In genomic region chr15:81896407-81896806, GRCm38 (mm10) we compare ENCODE assay signal across 28 mouse cellular contexts. TPM values are rescaled to one million over a fixed set of nuclear protein-coding genes. Genes with fewer than 3 reads are reported as not detected.
DNase-seq lines count a peak whose midpoint lies in the region; ATAC-seq and TF ChIP-seq lines count a peak whose summit lies in the region.
"Had no signal": no experiment of that assay in that cellular context is flagged by ENCODE, and none has a peak within 500 bp of the region (broad histone marks: within the 10 kb centered on the region; RNA-seq: fewer than 3 reads in every experiment).

No protein-coding gene starts in this region.

- WGBS in kidney, embryonic 15.5 days = 90% methylated on average over 2 of the region's 2 CpGs
- WGBS in kidney, adult 2 months = 74% methylated on average over 2 of the region's 2 CpGs
- WGBS in liver, postnatal 0 days (ENCODE audit: insufficient replicate concordance) = 90% methylated on average over 2 of the region's 2 CpGs
- WGBS in liver, embryonic 11.5 days = 91% methylated on average over 2 of the region's 2 CpGs

- no peak for TF ChIP-seq CTCF in gastrocnemius, adult 2 months (IDR thresholded peaks at IDR 0.05)
- no peak for TF ChIP-seq CTCF in kidney, adult 2 months (conservative IDR thresholded peaks at IDR 0.05; ENCODE audit: insufficient read depth, insufficient read length, low read depth, low read length)
- no peak for TF ChIP-seq CTCF in liver, postnatal 0 days (IDR thresholded peaks at IDR 0.05; ENCODE audit: low read depth)

- H3K27me3 ChIP-seq in kidney, embryonic 15.5 days = no peaks in the 10 kb centered on the region
- no peaks in the 10 kb centered on the region for H3K27me3 ChIP-seq in kidney, adult 2 months (replicated peaks; ENCODE audit: control insufficient read depth, insufficient read depth, low read length)
- no peaks in the 10 kb centered on the region for H3K27me3 ChIP-seq in liver, postnatal 0 days (ENCODE audit: insufficient read depth, low read length)
- H3K27me3 ChIP-seq in liver, embryonic 11.5 days (replicated peaks; ENCODE audit: control insufficient read depth, insufficient read depth, low read length) = no peaks in the 10 kb centered on the region
- H3K27me3 ChIP-seq: CH12.LX; forebrain, embryonic 13.5 days; heart, embryonic 12.5 days; liver, embryonic 13.5 days; lung, embryonic 15.5 days; midbrain, embryonic 15.5 days; neural tube, embryonic 13.5 days; Patski had no signal

- peaks cover 94% of the 10 kb centered on the region for H3K36me3 ChIP-seq in kidney, embryonic 15.5 days
- peaks cover 10% of the 10 kb centered on the region for H3K36me3 ChIP-seq in kidney, adult 2 months (ENCODE audit: control insufficient read depth, insufficient read depth, low read length)
- peaks cover 45% of the 10 kb centered on the region for H3K36me3 ChIP-seq in liver, postnatal 0 days (replicated peaks; ENCODE audit: insufficient read depth, low read length)
- peaks cover 44% of the 10 kb centered on the region for H3K36me3 ChIP-seq in liver, embryonic 11.5 days (ENCODE audit: control insufficient read depth, insufficient read depth, low read length)

- no peak for DNase-seq in gastrocnemius, adult 2 months
- no peak for DNase-seq in gastrocnemius, postnatal 4 days (ENCODE audit: low spot score in 2 of 2)
- DNase-seq in kidney, adult 2 months = no peak
- DNase-seq in liver, postnatal 0 days = no peak
- no peak for DNase-seq in liver, embryonic 11.5 days (ENCODE audit: low spot score)
- DNase-seq in lung, adult 18-20 months = no peak
- DNase-seq: adrenal gland, postnatal 36 days; B cell, adult 2 months; cerebellum, adult 11-12 months; gastrocnemius, postnatal 25 days; kidney, adult 8-10 months; kidney, postnatal 36 days; liver, embryonic 13.5 days; lung, postnatal 36 days; retina, postnatal 1 day; right cerebral cortex, postnatal 4 days; thymus, postnatal 14 days had no signal

- no peak overlapping the region for H3K4me2 ChIP-seq in kidney, embryonic 15.5 days
- no peak overlapping the region for H3K4me2 ChIP-seq in liver, postnatal 0 days (ENCODE audit: low read depth, low read length)
- H3K4me2 ChIP-seq in liver, embryonic 11.5 days = no peak overlapping the region
- H3K4me2 ChIP-seq: forebrain, embryonic 13.5 days; heart, embryonic 12.5 days; liver, embryonic 13.5 days; lung, embryonic 15.5 days; midbrain, embryonic 15.5 days; neural tube, embryonic 13.5 days had no signal

- no peaks in the 10 kb centered on the region for H3K9me3 ChIP-seq in kidney, embryonic 15.5 days (replicated peaks)
- no peaks in the 10 kb centered on the region for H3K9me3 ChIP-seq in liver, postnatal 0 days (ENCODE audit: low read length)
- no peaks in the 10 kb centered on the region for H3K9me3 ChIP-seq in liver, embryonic 11.5 days (ENCODE audit: control insufficient read depth, low read length)
- H3K9me3 ChIP-seq: forebrain, embryonic 13.5 days; G1E; heart, embryonic 12.5 days; liver, embryonic 13.5 days; lung, embryonic 15.5 days; midbrain, embryonic 15.5 days; neural tube, embryonic 13.5 days had no signal

- TF ChIP-seq POLR2A in kidney, adult 2 months (IDR thresholded peaks at IDR 0.05; ENCODE audit: low read depth, low read length) = no peak

- intact Hi-C loops in gastrocnemius, adult 2 months (cut with DNase I) = no loop called here

- H3K4me1 ChIP-seq in kidney, embryonic 15.5 days = 0 out of 2 replicates have a peak, but pooled peaks cover 14% of the 10 kb centered on the region
- H3K4me1 ChIP-seq in kidney, adult 2 months (ENCODE audit: control insufficient read depth, insufficient read depth, low read length) = peaks cover 16% of the 10 kb centered on the region; the same call in 1 of the 2 replicates
- peaks cover 27% of the 10 kb centered on the region for H3K4me1 ChIP-seq in liver, postnatal 0 days (ENCODE audit: insufficient read depth)
- H3K4me1 ChIP-seq in liver, embryonic 11.5 days (replicated peaks; ENCODE audit: control insufficient read depth, insufficient read depth, low read length) = peaks cover 7% of the 10 kb centered on the region
- H3K4me1 ChIP-seq: forebrain, embryonic 13.5 days; lung, embryonic 15.5 days; midbrain, embryonic 15.5 days; neural tube, embryonic 13.5 days had no signal

- no peak overlapping the region for H3K4me3 ChIP-seq in gastrocnemius, adult 2 months
- H3K4me3 ChIP-seq in kidney, embryonic 15.5 days (replicated peaks) = no peak overlapping the region
- H3K4me3 ChIP-seq in kidney, adult 2 months (ENCODE audit: insufficient read depth, low read depth, low read length) = no peak overlapping the region
- H3K4me3 ChIP-seq in liver, postnatal 0 days (ENCODE audit: low read depth, low read length) = no peak overlapping the region
- no peak overlapping the region for H3K4me3 ChIP-seq in liver, embryonic 11.5 days (ENCODE audit: low read depth, low read length)
- H3K4me3 ChIP-seq: forebrain, embryonic 13.5 days; heart, embryonic 12.5 days; liver, embryonic 13.5 days; lung, embryonic 15.5 days; midbrain, embryonic 15.5 days; myocyte; neural tube, embryonic 13.5 days had no signal

- no peak for ATAC-seq in kidney, embryonic 15.5 days (replicated peaks; ENCODE audit: low FRiP score)
- no peak for ATAC-seq in liver, postnatal 0 days
- ATAC-seq in liver, embryonic 11.5 days (replicated peaks; ENCODE audit: low FRiP score) = no peak
- ATAC-seq: forebrain, embryonic 13.5 days; midbrain, embryonic 15.5 days; Patski had no signal

- no peak for TF ChIP-seq EP300 in liver, postnatal 0 days (IDR thresholded peaks at IDR 0.05; ENCODE audit: low read depth)

- H3K9ac ChIP-seq in kidney, embryonic 15.5 days = no peak overlapping the region
- H3K9ac ChIP-seq in liver, postnatal 0 days (replicated peaks) = no peak overlapping the region; the same call in 1 of the 2 replicates
- no peak overlapping the region for H3K9ac ChIP-seq in liver, embryonic 11.5 days (ENCODE audit: low read depth, low read length)
- H3K9ac ChIP-seq: forebrain, embryonic 13.5 days; heart, embryonic 12.5 days; liver, embryonic 13.5 days; lung, embryonic 15.5 days; midbrain, embryonic 15.5 days; neural tube, embryonic 13.5 days had no signal

- peak overlapping the region; percentile 54; the same call in 1 of the 2 replicates for H3K27ac ChIP-seq in gastrocnemius, adult 2 months
- 0 out of 2 replicates have a peak overlapping the region, but pooled peaks have one; percentile 11 for H3K27ac ChIP-seq in kidney, embryonic 15.5 days
- no peak overlapping the region for H3K27ac ChIP-seq in kidney, adult 2 months (ENCODE audit: insufficient read depth, low read depth, low read length)
- peak overlapping the region; percentile 20; the same call in 1 of the 2 replicates for H3K27ac ChIP-seq in liver, postnatal 0 days (ENCODE audit: low read depth)
- H3K27ac ChIP-seq in liver, embryonic 11.5 days (ENCODE audit: low read depth, low read length) = no peak overlapping the region
- H3K27ac ChIP-seq: forebrain, embryonic 13.5 days; lung, embryonic 15.5 days; midbrain, embryonic 15.5 days; neural tube, embryonic 13.5 days had no signal

RNA-seq across cellular contexts. Expression of gene Aco2, which starts 24.3 kb away (rescaled TPM):
- total RNA-seq in gastrocnemius, adult 2 months (2021) = 1,000 to 10,000 TPM; 1,155 to 1,439 TPM
- total RNA-seq in gastrocnemius, postnatal 4 days (2021) = 100 to 1,000 TPM; 650 to 720 TPM
- polyA plus RNA-seq in kidney, embryonic 15.5 days (2015; fragmentation: Nextera tagmentation; extraction: Ambion mirVana) = 216 and 224 TPM in 2 replicates
- 890 and 915 TPM in 2 replicates for polyA plus RNA-seq in kidney, adult 2 months (2012; rRNA removed)
- polyA plus RNA-seq in liver, postnatal 0 days (2015; fragmentation: Nextera tagmentation; extraction: Ambion mirVana) = 86.7 and 87.0 TPM in 2 replicates
- polyA plus RNA-seq in liver, embryonic 11.5 days (2014; fragmentation: Nextera tagmentation; extraction: Ambion mirVana) = 177 and 185 TPM in 2 replicates

RNA-seq across cellular contexts. Expression of gene Phf5a, which starts 24.7 kb away (rescaled TPM):
- total RNA-seq in gastrocnemius, adult 2 months (2021) = 10 to 100 TPM; 38.4 to 39.9 TPM
- 10 to 100 TPM; 48.9 to 55.8 TPM for total RNA-seq in gastrocnemius, postnatal 4 days (2021)
- 159 and 163 TPM in 2 replicates for polyA plus RNA-seq in kidney, embryonic 15.5 days (2015; fragmentation: Nextera tagmentation; extraction: Ambion mirVana)
- 33.5 and 47.4 TPM in 2 replicates for polyA plus RNA-seq in kidney, adult 2 months (2012; rRNA removed)
- polyA plus RNA-seq in liver, postnatal 0 days (2015; fragmentation: Nextera tagmentation; extraction: Ambion mirVana) = 61.5 and 63.0 TPM in 2 replicates
- polyA plus RNA-seq in liver, embryonic 11.5 days (2014; fragmentation: Nextera tagmentation; extraction: Ambion mirVana) = 224 and 237 TPM in 2 replicates

RNA-seq across cellular contexts. Expression of gene Polr3h, which starts 29.6 kb away (rescaled TPM):
- total RNA-seq in gastrocnemius, adult 2 months (2021) = 1 to 10 TPM; 6.4 to 7.6 TPM
- 10 to 100 TPM; 14.1 to 16.5 TPM for total RNA-seq in gastrocnemius, postnatal 4 days (2021)
- 80.1 and 80.8 TPM in 2 replicates for polyA plus RNA-seq in kidney, embryonic 15.5 days (2015; fragmentation: Nextera tagmentation; extraction: Ambion mirVana)
- 16.1 and 20.2 TPM in 2 replicates for polyA plus RNA-seq in kidney, adult 2 months (2012; rRNA removed)
- polyA plus RNA-seq in liver, postnatal 0 days (2015; fragmentation: Nextera tagmentation; extraction: Ambion mirVana) = 57.0 and 57.3 TPM in 2 replicates
- 131 and 134 TPM in 2 replicates for polyA plus RNA-seq in liver, embryonic 11.5 days (2014; fragmentation: Nextera tagmentation; extraction: Ambion mirVana)

RNA-seq across cellular contexts. Expression of gene Tob2, which starts 37.8 kb away (rescaled TPM):
- 100 to 1,000 TPM; 151 to 205 TPM for total RNA-seq in gastrocnemius, adult 2 months (2021)
- 10 to 100 TPM; 34.5 to 44.1 TPM for total RNA-seq in gastrocnemius, postnatal 4 days (2021)
- polyA plus RNA-seq in kidney, embryonic 15.5 days (2015; fragmentation: Nextera tagmentation; extraction: Ambion mirVana) = 28.2 and 29.3 TPM in 2 replicates
- polyA plus RNA-seq in kidney, adult 2 months (2012; rRNA removed) = 31.6 and 40.3 TPM in 2 replicates
- 10.9 and 12.3 TPM in 2 replicates for polyA plus RNA-seq in liver, postnatal 0 days (2015; fragmentation: Nextera tagmentation; extraction: Ambion mirVana)
- polyA plus RNA-seq in liver, embryonic 11.5 days (2014; fragmentation: Nextera tagmentation; extraction: Ambion mirVana) = 18.3 and 19.3 TPM in 2 replicates

RNA-seq across cellular contexts. Expression of gene Csdc2, which starts 40.2 kb away (rescaled TPM):
- total RNA-seq in gastrocnemius, adult 2 months (2021) = 1 to 10 TPM; 1.6 to 2.1 TPM
- 1 to 10 TPM; 9.1 to 9.4 TPM for total RNA-seq in gastrocnemius, postnatal 4 days (2021)
- polyA plus RNA-seq in kidney, embryonic 15.5 days (2015; fragmentation: Nextera tagmentation; extraction: Ambion mirVana) = 24.7 and 30.7 TPM in 2 replicates
- 5.6 and 6.0 TPM in 2 replicates for polyA plus RNA-seq in kidney, adult 2 months (2012; rRNA removed)
- 0.52 and 0.59 TPM in 2 replicates for polyA plus RNA-seq in liver, postnatal 0 days (2015; fragmentation: Nextera tagmentation; extraction: Ambion mirVana)
- polyA plus RNA-seq in liver, embryonic 11.5 days (2014; fragmentation: Nextera tagmentation; extraction: Ambion mirVana) = 3.7 and 3.9 TPM in 2 replicates
- total RNA-seq: G1E; megakaryocyte-erythroid progenitor cell, adult 5-6 weeks had no signal
- polyA plus RNA-seq: G1E had no signal

Comparison
In these comparisons a context has a peak if more than half of its experiments do, and no peak if none do; other contexts are left out.
1. H3K27ac ChIP-seq: peak in gastrocnemius, adult 2 months (single experiment), kidney, embryonic 15.5 days (single experiment) and liver, postnatal 0 days (single experiment); none in kidney, adult 2 months (single experiment) and liver, embryonic 11.5 days (single experiment).